Mouse (Mus musculus) kidney, postnatal 25 days (tissue): ENCODE results near the gene Osbpl7.

Experiments
- DNase-seq, 2 experiments: peaks; one replicate each; pipeline ENCODE4 v3.0.0; 2021; ENCODE audit warnings: mixed read lengths in 2 of 2

Osbpl7 gene

DNA sequence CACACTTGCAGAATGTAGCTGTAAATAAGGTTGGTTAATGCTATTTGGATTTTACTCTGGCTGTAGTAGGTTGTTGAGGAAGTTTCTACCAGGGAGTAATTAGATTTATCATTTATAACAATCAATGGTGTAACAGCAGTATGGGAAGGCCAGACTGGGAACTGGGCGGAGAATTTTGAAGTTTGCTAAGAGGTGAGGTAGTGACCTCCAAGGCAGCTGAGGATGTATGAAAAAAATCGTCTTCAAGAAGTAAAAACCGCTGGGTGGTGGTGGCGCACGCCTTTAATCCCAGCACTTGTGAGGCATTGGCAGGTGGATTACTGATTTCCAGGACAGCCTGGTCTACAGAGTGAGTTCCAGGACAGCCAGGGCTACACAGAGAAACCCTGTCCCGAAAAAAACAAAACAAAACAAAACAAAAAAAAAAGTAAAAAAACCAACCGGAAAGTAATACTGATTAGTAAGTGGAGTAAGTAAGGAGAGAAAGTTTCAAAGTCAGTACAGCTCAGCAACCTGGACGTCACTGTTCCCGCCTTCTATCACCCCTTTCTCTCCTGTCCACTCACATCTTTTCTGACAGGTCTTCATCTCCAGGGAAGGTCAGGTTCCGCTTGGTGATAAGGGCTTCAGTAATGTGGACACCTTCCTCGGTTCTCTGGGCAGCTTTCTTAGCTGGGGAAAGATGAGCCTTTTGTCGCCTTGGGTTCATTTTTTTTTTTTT, 10.0 kb upstream of the Osbpl7 start:
- no peak for DNase-seq

DNA sequence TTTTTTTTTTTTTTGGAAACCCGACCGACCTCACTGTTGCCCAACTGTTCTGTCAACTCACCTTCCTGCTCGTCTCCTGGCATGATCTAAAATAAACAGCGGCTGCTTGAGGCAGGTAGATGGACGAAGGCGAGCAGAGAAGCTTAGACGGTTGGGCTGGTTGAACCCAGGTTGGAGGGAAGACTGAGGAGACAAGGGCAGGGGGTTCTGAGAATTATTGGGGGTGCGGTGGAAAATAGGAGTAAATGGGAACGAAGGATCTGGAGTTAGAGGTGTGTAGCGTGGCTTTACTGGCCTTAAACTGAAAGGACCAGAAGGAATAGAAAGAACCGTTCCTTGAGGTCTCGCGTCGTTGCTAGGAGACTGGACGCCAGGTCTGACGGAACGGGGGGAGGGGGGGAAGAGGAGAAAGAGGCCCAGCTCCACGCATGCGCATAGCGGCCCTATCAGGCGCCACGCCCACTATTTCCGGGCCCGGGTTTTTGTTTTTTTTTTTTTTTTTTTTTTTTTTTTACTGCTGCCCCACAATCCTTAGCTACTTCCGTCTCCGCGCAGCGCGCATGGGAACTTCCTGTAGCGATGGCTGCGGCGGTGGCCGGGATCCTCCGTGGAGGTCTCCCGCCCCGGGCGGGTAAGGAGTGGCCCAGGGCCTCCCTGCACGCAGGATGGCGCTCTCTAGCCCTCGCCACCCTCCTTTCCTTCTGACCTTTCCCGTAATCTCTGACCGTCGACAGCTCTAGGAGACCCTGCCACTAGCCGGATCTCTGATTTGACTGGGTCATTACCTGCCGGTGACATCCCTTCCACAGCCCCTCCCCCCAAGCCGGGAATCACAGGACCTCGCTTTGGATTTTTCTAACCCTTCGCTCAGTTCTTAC, 9.2 kb upstream of the Osbpl7 start, which contains the start of the genes Lrrc46 and Mrpl10:
Lrrc46 (minus strand) TSS at position 386 of the 878 bp plus-strand sequence.
Mrpl10 (plus strand) TSS at position 539 of the 878 bp plus-strand sequence.
- peak; percentile 94 to 96 for DNase-seq

DNA sequence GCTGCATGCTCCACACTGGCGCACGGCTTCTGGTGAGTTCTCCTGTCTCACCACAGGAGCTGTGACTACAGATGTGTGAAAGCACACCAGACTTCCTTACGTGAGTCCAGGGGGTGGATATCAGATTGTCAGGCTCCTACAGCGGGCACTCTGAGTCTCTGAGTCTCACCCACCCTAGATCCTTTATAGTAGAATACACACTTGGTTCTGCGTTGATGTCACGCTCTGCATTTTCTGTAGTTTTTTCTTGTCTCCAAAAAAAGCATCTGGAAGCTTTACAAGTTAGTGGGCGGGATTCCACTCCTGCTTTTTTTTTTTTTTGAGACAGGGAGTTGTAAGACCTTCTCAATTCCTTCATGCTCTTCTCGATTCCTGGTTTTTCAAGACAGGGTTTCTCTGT, 5.5 kb upstream of the Osbpl7 start:
- no peak for DNase-seq

DNA sequence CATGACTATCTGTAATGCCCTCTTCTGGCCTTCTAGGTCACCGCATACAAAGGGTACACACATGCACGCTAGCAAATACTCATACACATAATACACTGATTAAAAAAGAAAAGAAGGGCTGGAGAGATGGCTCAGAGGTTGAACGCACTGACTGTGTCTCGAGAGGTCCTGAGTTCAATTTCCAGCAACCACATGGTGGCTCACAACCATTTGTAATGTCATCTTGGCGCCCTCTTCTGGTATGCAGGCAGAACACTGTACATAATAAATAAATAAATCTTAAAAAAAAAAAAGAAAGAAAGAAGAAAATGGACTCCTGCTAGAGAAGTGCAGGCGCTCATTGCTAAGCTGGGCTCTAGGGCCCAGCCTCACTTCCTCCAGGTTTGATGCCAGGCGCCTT, 4.6 kb upstream of the Osbpl7 start:
- DNase-seq, result no peak

DNA sequence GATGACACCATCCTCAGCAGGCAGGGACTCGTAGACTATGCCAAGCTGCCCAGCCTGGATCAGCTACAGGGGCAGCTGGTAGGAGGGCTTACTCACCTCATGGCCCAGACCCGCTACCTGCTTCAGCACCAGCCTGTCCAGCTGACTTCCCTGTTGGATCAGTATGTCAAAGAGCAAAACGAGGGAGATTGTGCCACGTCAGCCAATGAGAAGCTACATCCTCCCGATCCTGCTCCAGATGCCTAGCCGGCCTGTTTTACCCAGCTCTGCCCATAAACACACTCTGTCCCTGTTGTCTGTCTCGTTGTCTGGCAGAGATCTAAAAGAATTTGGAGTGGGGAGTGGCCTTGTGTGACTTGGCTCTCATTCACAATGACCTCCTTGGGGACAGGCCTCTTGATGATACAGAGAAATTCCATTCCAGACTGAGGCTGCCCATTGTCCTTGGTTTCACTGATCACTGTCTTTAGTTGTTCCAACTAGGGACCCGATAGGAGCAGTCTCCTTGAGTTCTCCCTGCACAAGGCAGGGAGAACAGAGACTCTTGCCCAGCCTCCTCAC, 2.3 kb upstream of the Osbpl7 start:
- DNase-seq, result no peak

DNA sequence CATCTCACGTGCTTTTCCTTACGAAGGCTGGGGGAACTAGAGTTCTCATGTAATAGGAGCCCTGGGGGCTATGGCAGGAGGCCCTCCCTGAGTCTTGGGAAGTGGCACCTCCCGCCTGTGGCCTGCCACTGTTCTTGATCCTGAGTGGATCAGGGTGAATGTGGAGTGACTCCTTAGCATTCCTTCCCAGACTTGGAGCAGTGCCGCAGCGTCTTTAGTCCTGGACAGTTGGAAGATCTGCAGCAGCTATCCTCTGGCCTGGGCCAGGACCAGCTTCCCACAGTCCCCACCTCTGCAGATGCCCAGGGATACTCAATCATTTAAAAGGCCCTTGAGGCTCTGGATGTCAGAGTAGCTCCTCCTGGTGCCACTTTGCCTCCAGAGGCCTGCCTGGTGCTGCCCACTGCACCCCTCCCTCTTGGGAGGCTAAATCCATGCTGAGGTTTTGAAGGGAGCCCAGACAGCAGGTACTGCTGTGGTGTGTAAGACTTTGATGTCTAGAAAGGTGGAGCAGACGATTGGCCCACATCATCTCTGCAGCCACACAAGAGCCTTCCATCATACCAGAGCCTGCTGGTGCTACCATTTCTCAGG, 839 bp upstream of the Osbpl7 start:
- no peak for DNase-seq

DNA sequence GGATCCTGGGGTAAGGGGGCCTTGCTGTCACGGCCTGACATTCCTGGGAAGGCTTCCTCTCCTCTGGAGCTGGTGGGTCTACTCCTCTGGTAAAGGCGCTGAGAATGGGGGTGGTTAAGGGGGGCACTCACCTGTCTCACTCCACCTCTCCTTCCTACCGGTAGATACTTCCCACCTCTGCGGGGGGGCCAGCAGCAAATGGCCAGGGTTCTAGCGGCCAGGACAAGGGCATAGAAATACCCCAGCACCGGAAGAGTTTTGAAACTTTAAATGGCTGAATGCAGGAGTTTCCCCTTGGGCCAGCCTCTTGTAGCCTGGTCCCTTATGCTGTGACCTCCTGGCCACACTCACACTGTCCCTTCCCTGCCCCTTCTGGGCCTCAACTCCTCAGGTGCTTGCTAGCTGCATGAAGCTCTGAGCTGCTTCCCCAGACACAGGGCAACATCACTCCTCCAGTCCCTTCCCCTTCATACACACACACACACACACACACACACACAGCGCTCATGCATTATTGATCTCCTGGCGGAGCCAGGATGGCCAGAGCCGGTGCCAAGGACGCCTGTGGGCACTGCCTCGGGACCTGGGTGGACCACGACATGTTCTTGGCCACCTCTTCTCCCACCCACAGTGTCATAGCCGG, 637 bp downstream of the Osbpl7 start:
- DNase-seq, result no peak

DNA sequence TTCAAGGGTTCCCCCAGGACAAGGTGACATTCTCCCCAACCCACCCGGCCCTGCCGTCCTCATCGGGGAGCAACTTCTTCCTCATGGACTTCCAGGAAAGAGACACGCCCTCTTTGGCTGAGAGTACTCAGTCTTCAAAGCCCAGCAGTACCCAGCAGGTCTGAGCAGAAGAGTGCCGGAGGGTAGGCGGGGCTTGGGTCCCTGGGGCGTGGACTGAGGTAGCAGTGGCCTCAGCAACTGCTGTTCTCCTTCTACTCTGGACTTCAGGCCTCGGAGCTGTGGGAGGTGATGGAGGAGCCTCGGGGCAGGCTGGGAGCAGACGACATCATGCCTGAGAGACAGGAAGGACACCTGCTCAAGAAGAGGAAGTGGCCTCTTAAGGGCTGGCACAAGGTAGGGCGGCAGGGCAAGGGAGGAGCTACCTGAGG, 1.8 kb downstream of the Osbpl7 start:
- DNase-seq, result peak; percentile 57 to 79

DNA sequence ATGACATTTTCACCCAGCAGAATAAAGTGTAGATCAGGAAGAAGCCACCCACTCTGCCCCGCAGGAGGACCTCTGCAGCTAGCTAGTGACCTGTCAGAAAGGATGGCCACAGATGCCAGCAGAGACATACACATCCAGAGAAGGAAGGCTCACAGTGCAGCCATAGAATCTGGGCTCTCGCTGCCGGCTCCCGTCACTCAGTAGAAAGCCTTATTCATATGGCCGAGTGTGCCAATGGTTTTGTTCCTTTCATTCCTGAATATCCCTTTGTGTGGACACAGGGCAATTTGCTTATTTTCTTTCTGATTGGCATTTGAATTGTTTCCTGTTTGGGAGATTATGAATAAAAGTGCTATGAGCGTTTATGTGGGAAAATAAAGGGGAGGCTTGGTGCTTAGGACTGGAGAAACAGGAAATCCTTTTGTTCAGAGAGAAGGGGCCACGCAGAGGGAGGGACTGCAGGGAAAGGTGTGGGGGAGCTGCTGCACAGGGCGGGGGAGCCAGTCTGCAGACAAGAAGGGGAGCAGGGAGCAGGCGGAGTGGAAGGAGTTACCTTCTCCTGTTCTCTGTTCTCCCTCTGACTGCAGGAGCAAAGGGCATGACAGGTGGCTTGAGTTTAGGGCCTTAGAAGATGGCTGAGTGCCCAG, 13.0 kb downstream of the Osbpl7 start:
- no peak for DNase-seq

DNA sequence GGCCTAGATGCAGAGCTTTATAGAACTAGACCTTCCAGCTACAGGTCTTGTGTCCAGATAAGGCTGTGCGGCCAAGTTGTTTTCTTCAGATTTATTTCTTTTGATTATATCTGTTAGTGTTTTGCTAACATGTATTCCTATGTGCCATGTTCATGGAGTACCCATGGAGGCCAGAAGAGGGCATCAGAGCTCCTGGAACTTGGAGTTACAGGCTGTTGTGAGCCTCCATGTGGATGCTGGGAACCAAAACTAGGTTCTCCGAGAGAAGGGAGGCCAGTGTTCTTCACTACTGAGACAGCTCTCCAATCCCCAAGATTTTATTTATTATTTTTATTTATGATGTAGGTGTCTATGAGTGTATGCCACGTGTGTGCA, 13.5 kb downstream of the Osbpl7 start:
- DNase-seq, result peak in 1 of 2 experiments; percentile 19

DNA sequence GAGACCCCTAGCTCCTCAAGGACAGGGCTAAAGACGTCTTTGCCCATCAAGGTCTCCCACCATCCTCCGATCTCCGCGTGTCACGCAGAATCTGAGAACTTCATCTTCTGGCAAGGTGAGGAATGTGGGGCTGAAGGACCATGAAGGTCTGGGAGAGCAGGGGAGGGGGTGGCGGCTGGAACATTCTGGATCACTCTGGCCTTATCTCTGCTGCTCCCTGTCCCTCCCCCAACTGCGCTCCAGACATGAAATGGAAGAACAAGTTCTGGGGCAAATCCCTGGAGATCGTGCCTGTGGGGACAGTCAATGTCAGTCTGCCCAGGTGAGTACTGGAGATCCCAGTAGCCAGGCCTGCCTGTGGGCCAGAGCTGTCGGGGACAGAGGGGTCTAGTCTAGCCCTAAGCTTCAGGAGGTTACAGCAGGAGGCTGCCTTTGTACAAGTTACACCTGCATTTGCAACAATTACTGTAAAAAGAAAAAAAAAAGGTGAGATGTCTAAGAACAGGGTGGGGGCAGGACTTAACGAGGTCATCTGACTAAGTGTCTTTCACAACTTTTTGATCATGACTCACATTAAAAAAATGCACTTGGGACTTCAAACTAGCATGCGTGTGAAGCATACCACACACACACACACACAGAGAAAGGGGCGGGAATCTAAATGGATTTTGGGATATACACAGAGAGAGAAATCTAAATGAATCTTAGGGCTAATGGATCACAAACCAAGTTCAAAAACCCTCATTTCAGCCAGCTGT, 15.3 kb downstream of the Osbpl7 start:
- no peak for DNase-seq

DNA sequence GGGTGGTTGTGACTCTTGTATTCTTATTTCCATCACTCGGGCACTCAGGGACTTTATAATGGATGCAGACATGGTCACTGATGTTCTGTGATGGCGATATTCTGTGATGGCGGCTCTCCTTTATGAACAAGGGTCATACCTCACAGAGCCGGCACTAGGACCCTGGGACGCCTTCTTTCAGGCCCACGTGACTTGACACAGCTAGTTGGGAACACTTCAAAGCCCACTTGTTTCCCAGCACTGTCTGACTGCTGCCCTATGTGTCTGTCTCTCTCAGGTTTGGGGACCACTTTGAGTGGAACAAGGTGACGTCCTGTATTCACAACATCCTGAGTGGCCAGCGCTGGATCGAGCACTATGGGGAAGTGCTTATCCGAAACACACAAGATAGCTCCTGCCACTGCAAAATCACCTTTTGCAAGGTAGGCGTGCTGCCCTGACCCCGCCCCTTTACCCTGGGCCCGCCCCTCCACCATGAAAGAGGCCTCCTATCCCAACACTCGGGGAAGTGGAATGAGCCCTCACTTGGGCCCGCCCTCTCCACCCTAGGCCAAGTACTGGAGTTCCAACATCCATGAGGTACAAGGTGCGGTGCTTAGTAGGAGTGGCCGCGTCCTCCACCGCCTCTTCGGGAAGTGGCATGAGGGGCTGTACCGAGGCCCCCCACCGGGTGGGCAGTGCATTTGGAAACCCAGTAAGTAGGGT, 16.4 kb downstream of the Osbpl7 start:
- no peak for DNase-seq

DNA sequence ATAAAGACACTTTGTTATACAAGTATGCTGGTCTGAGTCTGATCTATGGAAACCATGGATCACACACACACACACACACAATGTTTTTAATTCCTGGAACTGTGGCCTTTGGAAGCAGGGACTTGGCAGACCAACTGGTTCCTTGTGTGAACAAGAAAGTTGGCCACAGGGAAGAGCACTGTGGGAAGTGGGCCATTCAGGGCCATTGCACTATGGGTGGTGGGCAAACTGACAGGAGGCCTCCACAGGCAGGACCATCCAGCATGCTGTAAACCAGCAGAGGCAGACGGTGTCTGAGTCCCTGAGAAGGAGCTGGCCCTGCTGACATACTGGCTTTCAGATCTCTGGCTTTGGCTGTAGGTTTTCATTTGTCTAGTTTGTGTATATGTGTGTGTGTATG, 18.9 kb downstream of the Osbpl7 start:
- DNase-seq, result no peak

DNA sequence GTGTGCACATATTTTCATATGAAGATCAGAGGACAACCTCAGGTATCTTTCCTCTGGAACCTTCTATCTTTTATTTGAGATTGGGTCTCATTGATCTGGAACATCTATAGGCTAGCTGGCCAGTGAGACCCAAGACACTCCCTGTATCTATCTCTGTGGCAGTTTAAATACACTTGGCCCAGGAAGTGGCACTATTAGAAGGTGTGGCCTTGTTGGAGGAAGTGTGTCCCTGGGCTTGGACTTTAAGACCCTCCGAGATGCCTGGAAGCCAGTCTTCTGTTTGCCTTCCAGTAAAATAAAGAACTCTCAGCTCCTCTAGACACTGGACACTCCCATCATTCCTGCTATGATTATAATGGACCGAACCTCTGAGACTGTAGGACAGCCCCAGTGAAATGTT, 19.3 kb downstream of the Osbpl7 start:
- DNase-seq, result no peak

DNA sequence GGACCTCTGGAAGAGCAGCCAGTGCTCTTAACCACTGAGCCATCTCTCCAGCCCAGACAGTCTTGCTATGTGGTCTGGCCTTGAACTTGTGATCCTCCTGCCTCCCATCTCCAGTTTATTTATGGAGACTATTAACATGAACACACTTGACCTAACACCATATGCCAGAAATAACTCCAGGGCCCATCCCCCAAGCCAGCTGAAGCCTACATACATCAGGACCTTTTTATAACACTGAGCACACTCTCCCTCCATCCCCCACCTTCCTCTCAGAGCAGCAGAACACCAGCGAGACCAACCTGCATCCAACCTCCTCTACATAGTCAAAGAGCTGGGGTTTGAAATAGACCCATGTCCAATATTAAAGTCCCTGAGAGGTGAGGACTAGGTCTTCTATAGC, 20.7 kb downstream of the Osbpl7 start:
- no peak for DNase-seq

DNA sequence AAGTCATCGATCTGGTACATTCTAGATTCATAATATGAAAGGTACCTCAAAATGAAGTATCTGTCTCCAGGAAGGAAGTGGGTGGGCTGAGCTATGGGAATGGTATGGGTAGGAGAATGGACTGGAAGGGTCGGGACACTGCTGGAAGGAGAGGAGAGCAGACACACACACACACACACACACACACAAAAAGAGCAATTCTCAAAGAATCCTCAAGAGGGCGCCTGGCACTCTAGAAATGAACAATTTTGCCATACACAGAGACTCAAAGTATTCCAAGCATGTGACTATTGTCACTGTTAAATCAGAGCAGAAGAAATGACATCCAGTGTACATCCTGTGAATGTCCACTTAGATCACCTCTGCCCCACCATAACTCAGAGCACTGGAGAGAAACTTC, 22.1 kb downstream of the Osbpl7 start:
- DNase-seq, result peak in 1 of 2 experiments; percentile 61

DNA sequence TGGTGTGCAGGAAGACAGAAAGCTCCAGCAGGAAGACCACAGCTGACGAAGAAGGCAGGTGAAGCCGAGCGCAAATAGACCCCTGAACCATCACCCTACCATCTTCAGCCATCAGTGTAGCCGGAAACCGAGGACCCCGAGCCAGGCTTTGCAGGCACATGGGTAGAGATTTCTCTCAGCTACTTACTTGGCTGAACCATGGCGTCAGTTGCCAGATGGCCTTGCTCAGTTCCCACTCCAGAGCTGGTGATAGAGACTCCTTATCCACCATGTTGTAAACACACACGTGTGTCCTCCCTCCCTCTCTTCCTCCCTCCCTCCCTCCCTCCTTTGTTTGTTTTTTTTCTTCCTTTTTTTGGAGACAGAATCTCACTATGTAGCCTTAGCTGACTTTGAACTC, 23.8 kb downstream of the Osbpl7 start:
- no peak for DNase-seq

DNA sequence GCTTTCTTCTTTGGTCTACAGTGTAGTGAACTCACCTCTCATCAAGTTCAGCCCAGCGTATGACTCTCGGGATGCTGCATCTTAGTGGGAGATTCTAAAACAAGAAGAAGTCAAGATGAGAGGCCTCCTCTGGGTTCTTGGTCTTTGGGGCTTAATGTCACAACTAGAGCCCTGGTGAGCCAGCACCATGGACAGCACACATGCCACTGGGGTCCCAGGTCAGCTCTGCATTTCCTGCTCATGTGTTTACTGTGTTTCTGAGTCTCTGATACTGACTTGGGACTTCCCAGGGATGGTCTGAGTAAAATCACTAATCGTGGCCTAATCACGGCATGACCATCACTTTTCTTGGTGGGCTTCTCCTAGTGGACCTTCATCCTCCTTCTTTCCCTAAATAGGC, 28.3 kb downstream of the Osbpl7 start:
- DNase-seq, result peak in 1 of 2 experiments; percentile 32

DNA sequence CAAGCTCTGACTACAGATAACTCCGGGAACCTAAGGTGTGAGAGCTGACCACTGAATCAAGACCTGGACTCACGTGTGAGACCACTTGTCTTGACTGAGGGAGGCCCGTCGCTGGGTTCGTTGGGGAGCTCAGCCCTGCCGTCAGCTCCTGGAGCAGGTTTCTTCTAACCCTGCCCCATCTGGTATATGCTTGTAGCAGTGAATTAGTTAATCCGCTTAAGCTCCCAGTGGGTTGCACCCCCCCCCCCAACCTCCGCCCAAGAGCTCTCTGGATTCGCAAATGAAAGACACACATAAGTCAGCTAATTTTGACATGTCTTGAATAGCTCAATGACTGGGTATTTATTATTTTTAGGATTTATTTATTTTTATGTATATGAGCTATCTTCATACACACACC, 29.9 kb downstream of the Osbpl7 start:
- DNase-seq, result no peak

DNA sequence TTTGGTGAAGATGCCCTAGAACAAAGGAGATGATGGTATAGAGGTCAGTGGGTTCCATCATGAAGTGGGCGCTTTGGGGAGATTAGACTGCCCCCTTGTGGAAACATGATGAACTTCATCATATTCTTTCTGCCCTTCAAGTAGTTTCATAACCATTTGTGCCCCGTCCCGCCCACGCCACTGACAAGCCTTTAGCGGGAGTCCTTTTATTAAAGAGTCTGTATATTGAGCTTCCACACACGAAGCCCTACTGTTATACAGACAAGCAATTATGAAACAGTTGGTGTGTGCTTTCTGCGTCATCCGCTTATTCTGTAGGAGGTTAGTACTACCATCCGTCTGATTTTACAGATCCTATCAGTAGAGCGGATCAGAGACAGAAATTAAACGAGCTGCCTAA, 32.5 kb downstream of the Osbpl7 start:
- DNase-seq, result peak; percentile 66 to 69
